Mouse (Mus musculus) 3134 (cell line): ENCODE measurements at regions not wholly inside any gene's neighbourhood (a gene's known extent, or its start where the extent isn't known, plus 50 kb on each side); places are given as distances from the start of the nearest gene placed in this dataset.

Experiments
- DNase-seq: peaks from one replicate; pipeline ENCODE4 v3.0.0-alpha.2; 2011; ENCODE audit warnings: low spot score; ENCODE audit not compliant: insufficient read length; ENCODE audit errors: extremely low read depth

DNA sequence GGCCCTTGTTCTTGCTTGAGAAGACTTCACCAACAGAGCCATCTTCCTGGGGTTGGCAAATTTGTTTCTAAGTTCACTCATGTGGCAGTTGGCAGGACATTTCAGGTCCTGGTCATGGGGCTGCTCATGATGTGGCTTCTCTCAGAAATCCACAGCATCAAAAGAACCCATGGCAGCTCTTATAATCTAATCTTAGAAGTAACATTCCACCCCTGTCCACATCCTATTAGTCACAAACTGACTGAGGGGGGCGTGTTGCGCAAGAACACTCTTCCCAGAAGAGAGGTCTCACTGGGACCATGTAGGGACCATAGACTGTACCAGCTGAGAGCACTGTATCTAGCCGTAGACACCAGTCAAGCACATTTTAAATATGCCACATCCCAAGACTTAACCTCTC lies 75.6 kb upstream of the Gli2 start:
- peak; percentile 26 for DNase-seq

DNA sequence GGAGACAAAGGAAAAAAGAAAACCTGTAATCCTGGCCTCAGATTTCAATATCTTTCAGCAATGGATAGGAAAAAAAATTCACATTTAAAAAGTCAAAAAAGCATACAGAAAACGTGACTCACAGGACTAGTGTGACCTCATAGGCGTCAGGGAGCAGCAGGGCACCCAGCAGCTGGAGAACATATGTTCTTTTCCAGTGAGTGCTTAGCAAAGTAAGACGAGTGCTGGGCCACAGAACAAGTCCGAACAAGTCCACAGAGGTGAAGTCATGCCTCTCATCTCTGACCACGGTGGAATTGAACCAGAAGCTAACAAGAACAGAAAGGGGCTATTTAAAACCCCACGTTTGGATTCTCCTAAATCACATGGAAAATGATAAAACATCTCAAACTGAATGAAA lies 72.1 kb upstream of the Gli2 start:
- peak; percentile 53 for DNase-seq

- no peak for DNase-seq
These were observed 71.4 kb upstream of the Gli2 start for GRCm38 (mm10) chr1:119124798-119125197.

GRCm38 (mm10) chr1:119124063-119124462 lies 70.6 kb upstream of the Gli2 start:
- DNase-seq: no peak

GRCm38 (mm10) chr1:119123402-119123801 lies 70.0 kb upstream of the Gli2 start:
- DNase-seq: no peak

- no peak for DNase-seq
These were observed 69.6 kb upstream of the Gli2 start for GRCm38 (mm10) chr1:119122975-119123374.

- peak; percentile 81 for DNase-seq
These were observed 66.6 kb upstream of the Gli2 start for GRCm38 (mm10) chr1:119119863-119120569.

DNA sequence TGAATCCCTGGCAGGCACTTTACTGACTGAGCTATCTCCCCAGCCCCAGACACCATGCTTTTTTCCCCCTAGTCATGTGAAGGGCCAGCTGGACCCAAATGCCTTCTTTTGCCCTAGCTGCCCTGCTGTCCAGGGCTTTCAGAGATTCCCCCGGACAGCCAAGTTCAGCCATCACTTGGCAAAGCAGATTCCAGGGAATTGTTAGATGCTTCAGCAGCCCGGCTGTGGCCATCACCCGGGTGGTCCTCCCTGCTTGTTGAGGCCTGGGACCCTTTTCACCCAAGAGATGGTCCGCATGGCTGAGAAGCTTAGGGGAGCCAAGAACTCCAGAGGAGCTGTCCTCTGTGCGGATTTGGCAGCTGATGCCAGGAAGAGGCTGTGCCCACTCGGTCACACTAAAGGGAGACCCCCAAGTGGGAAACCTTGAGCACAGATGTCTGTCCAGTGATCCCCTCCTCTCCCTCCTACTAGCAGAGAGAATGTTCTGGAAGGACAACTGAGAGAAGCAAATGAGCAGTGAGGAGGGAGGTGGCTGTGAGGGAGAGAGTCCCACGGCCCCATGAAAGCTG lies 61.8 kb upstream of the Gli2 start:
- no peak for DNase-seq

DNA sequence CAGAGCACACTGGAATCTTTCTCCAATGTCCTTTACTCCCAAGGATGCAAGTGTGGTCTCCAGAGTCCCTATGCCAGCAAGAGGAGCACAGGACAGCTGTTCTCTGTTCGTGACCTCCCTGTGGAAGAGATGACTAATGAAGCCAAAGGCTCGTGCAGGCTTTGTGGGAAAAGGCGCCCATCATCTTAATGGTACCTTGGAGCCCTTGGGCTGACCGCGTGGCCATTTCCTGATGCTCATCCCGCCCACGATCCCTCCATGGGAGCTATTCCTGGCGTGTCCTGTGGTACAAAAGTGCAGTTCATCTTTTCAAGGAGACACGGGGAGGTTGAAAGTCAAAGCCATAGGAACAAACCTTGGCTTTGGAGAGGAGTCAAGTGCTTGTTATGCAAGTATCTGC lies 55.2 kb upstream of the Gli2 start:
- DNase-seq: no peak

GRCm38 (mm10) chr1:119106246-119106975 lies 53.0 kb upstream of the Gli2 start:
- DNase-seq: no peak
